Mouse (Mus musculus): ENCODE measurements at regions not wholly inside any gene's neighbourhood (a gene's known extent, or its start where the extent isn't known, plus 50 kb on each side); places are given as distances from the start of the nearest gene placed in this dataset.

DNA sequence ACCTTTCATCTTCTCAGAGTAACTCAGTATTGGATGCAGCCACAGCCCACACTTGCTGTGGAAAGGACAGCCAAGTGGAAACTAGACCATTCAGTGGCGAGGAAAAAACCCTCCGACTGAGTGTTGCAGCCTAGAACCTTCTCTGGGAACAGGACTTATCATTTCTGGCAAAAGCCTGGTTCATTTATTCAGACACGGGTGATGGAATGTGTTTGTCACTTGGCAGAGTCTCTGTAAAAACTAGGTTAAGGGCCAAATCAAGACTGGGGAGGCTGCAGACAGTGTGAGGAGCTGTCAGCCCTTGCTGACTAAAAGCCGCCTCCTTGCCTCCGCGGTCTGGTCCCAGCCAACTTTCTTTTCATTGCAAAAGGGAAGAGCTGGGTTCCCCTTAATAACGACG lies 212.3 kb upstream of the Pgrmc2 start:
- peak; percentile 66 for DNase-seq

DNA sequence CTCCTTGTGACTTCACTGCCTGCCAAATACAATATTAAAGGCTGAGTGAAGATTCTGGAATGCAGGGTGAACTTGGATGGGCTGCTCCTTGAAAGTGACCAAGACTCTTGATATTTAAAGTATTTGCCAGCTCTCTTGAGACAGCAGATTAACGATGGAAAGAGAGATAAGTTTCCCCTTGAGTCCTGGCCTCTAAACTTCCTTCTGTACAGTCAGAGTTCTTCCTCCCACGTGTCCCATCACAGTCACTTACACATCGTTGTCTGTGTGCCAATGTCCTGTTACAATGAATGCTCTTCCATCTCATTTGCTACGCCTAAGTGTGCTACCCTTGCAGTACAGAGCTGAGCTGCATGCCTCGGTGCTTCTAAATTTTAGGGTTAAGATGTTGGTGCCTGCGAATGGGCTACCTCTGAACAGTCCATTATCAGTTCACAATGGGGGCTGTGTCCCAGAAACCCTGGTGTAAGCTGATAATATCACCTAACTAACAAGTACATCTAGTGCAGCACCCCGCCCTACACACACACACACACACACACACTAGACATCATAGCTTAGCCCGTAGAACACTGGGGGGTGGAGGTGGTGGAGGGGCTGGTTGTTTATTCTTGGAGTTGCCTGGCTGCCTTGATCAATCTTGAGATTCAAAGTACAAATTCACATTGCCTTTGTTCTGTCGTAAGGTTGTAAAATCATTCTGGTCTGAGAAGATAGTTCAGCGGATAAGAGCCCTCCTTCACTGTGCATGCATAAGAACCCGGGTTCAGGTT lies 207.9 kb upstream of the Pgrmc2 start:
- no peak for DNase-seq

DNA sequence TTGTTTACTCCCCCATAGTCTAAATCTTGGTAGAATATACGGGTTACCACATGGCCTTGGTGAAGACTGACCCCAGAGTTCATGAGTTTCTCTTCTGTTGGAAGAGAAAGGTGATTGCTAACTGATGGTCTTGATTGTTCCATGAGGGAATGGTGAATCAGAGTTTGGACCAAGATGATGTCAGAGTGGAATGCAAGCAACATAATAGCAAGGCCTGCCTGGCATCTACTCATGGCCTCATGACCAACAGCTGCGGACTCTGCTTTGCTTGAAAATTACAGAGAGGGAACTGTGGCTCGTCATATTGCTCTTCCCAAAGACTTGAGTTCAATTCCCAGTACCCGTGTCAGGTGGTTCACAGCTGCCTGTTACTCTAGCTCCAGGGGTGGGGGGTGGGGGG lies 205.9 kb upstream of the Pgrmc2 start:
- no peak for DNase-seq

DNA sequence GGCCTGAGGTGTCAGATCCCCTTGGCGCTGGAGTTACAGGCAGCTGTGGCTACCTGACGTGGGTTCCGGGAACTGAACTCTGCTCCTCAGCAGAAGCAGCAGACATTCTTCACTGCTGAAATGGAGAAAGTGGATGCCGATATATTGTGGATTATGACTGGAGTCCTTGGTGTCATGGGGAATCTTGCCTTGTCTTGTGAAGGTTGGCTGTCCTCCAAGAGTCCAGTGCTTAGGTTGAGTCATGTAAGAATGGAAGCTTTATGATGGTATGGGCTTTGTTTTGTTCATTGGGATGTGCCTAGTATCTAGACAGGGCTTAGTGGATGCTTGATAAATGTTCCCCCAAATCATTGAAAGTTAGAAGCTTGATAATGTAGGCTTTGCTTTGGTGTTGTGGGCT lies 205.2 kb upstream of the Pgrmc2 start:
- DNase-seq = no peak

DNA sequence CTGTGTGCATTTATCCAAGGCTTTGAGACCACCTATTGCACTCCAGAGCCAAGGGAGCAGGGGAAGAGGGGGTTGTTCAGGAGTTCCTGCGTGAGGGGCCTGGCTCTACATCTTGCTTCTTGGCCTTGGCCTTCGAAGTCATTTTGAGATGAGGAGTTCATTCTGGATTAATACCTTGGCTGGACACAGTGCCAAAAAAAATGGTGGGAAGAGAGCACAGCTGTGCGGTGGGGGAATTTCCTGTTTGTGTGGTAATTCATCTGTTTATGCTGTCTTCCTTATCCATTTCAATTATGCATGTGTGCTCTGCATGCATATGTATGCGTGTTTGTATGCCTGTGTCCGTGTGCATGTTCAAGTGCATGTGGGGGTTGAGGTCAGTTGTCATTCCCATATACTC lies 202.5 kb upstream of the Pgrmc2 start:
- DNase-seq = no peak

DNA sequence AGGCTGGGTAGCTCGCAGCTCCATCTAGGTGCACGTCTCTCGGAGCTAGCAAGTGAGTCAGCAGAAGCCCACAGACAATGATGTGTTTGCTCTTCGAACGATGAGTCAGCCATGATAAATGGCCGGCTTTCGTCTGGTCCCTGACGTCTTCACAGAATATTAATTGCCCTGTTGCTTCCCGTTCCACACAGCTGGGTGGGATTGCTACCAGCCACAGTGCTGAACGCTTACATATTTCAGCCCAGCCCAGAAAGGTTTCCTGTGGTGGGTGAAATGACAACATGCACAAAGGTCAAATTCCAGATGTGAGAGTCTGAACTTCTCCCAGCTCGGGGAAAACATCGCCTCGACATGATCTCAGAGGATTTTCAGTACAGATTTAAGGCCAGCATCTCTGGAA lies 202.1 kb upstream of the Pgrmc2 start:
- DNase-seq = peak; percentile 88

DNA sequence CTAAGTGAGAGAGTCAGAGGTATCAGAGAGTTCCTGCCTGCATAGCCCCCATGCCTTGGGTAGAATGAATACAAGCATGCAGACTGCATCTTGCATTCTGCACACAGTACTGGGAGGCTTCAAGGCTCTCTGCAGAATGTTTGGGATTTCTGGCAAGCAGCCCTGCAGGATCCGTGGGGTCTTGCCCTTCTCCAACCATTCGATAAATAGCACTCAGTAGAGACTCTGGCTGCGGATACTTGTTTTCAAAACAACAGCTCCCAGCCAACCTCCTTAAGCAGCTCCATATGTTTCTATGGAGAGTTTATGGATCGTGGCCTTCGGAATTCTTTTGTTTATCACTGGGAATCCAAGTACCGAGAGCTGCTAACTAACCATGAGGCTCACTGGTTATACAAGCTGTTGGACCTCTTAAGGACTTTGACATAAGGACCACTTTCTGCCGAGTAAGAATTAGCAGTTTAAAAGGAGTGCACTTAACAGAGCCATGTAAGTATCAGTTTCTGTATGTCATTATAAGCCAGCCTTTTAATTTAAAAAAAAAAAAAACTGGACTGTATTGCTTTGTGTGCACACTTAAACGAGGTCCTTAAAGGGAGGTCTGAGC lies 199.7 kb upstream of the Pgrmc2 start:
- DNase-seq = no peak

DNA sequence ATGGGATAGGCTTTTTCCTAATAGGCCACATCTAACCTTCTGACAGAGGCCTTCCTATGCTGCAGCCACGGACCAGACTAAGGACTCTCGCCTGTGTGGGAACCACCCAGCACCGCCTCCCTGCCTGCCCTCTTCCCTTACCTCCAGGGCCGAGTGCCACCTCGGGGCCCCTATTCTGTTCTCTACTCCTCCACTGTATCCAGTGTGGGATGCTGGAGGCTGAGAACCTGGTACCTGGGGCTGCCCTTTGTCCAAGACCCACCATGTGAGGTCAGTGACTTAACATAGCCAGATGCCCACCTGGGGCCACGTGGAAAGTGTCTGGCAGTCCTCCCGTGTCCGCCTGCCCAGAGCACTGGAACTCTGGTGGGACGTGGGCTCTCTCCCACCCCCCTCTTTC lies 193.2 kb upstream of the Pgrmc2 start:
- no peak for DNase-seq

DNA sequence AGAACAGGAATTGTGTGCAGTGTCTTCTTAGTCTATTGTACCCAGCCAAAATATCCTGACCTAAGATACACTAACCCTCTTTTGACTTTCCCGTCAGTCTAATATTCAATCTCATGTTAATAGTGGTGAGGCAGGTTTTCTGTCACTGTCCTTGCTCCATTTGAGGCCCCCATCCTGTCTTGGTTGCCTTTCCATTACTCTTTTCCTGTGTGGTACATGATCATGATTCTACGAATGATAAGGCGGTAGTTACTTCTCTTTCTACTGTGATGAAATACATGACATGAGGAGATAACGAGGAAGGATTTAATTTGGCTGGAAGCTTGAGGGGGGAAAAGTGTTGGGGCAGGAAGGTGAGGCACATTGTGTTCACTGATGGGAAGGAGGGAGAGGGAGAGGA lies 185.7 kb upstream of the Pgrmc2 start:
- DNase-seq = no peak

DNA sequence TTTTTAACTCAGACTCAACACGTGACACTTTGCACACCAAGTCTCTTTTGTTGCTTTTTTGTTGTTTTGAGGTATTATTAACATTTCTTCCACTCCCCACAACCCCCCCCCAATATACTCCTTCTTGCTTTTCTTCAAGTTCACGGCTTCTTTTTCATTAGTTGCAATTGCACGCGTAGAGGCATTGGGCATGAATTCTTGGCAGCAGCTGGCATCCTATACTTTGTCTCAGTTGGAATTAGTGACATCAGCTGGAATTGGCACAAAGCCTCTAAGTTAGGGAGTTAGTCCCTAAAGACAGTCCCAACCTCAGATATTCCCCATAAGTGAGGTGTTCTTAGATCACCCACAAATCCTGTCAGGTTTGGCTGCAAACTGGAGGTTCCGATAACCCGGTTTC lies 183.4 kb upstream of the Pgrmc2 start:
- no peak for DNase-seq

DNA sequence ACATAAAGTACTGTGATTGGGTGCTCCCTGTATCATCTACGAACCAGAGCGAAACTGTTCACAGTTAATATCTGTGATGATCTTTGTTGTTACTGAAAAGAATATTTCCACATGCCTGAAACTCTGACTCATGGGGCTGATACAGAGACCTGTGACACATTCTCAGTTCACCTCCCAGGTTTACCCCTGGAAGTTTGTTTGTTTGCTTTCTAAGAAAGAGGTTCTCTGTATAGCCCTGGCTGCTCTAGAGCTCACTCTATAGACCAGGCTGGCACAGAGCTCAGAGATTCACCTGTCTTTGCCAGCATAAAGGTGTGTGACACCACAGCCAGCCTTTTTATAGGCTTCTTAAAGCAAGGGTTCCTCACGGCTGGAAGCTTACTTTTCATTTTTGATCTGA lies 182.6 kb upstream of the Pgrmc2 start:
- DNase-seq = no peak

DNA sequence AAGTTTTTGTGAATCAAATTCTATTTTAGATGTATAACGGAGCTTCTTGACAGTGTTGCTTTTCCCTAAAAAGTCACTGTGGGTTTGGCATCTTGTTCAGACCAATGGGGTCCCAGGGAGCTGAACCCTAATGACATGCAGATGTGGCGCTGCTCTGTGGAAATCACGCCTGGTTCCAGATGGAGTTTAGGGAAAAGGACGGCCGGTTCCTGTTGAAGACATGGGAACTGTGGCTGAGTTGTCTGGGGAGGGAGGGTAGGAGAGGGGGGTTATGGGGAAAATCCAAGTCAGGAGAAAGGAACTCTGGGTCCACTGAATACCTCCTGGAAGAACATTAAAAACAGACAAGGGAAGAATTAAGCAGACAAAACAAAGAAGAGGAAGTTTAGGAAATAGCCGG lies 175.4 kb upstream of the Pgrmc2 start:
- DNase-seq = no peak

GRCm38 (mm10) chr3:41244960-41245359 lies 162.1 kb upstream of the Pgrmc2 start:
- DNase-seq = no peak

DNA sequence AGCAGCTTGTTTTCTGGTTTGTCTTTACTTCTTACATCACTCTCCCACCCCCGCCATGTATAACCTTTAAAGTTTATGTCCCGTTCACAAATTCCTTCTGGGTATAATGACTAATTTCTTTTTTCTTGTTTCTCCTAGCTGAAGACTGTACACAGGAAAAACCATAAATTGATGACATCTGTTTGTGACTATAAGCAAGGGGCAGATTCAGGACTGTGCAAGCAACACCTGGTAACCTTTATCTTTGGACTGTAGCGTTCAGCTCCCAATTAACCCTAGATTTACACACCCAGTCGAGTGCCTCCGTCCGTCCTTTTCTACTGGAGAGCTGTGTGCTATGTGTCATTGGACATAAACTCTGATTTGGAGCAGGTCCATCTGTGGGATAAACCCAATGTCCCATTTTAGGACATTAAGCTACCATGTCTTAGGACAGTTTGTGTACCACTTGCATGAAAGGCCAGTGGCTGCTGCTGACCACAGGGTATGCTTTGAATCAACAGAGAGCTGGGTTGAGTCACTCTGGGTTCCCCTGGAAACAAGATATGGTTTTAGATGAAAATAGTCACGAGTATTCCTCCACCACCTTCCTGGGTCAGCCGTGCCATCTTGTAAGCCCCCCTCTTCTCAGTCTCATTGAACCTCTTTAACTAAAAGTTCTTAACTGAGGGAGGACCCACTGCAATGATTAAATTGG lies 159.2 kb upstream of the Pgrmc2 start:
- no peak for DNase-seq

DNA sequence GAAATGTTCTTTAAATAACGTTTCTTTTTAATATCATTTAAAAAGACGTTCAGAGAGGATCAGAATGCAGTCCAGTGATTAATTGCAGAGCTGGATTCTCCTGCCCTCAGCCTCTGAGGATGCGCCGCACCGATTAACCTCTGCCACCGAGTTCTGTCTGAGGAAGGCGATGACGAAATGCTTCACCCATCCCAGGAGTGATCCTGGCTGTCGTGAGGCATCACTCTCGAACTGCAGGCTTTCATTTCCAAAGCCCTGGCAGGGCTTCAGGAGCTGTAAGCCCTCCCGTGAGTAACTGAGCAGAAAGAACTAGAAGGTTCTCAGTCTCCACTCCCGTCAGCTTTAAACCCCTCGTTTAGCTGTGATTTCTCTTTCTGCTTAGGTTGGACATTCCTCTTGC lies 157.0 kb upstream of the Pgrmc2 start:
- peak; percentile 41 for DNase-seq

GRCm38 (mm10) chr3:41239246-41239645 lies 156.4 kb upstream of the Pgrmc2 start:
- DNase-seq = peak; percentile 55

- no peak for DNase-seq
Observed at GRCm38 (mm10) chr3:41238046-41238445, 155.2 kb upstream of the Pgrmc2 start.

GRCm38 (mm10) chr3:41235610-41236009 lies 152.8 kb upstream of the Pgrmc2 start:
- no peak for DNase-seq

DNA sequence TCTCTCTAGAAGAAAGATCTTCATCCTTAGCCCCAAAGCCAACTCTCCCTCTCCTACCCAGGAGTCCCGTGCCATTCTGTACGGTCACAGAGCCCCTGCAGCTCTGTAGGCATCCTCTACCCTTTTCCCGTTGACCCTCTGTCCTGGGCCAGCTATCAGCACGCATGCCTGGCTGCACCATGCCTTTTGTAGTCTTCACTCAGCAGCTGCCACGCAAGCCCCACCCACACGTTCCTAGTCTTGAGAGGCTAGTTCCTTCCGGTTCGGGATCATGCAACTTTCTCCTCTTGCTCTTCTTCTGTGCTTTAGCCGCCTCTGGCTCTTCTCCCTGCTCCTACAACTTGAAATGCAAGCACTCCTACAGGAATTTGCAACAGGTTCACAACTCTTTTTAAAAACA lies 152.1 kb upstream of the Pgrmc2 start:
- no peak for DNase-seq

DNA sequence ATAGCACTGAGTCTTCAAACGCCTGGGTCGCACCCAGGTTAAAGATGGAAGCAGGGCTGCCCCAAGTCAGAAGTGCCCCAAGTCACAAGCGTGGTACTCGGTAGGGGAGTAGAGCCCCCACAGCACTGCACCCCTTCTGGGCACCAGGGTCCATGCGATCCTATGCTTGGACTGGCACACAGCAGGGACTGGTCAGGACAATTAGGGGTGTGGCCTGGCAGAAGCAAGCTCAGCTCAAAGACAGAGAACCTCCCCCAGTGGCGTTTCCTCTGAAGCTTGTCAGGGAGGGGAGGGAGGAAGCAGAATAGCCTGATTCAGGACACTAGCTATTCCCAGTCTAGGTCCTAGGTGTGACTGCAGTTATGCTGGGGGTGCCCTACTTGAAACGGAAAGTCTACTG lies 151.3 kb upstream of the Pgrmc2 start:
- DNase-seq = no peak

GRCm38 (mm10) chr3:41233439-41233838 lies 150.6 kb upstream of the Pgrmc2 start:
- no peak for DNase-seq

- DNase-seq = no peak
Observed at GRCm38 (mm10) chr3:41230961-41231377, 148.1 kb upstream of the Pgrmc2 start.

GRCm38 (mm10) chr3:41229493-41229892 lies 146.6 kb upstream of the Pgrmc2 start:
- no peak for DNase-seq

DNA sequence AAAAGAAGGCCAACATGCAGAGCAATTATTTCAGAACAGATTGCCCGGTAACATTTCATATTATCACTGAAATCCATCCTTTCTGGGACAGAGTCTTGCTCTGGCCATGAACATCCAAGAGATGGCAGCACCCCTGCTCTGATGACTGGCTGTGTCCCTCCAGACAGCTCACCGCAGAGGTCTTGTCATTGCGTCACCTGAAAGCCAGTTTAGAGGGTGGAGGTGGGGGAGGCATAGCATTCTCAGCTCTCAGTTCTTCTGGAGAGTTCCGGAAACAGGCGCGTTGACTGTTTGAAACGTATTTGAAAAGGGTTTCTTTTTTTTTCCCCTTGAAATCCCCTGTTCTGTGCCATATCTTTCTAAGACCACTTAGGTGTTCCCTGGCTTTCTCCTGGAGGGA lies 145.7 kb upstream of the Pgrmc2 start:
- peak; percentile 69 for DNase-seq

Data from adrenal gland, adult 8-10 months (tissue).